Mouse (Mus musculus) intestine, embryonic 16.5 days (tissue): Measurements from ENCODE around the gene Phox2b. TPM values are rescaled to one million over a fixed set of nuclear protein-coding genes. Genes with fewer than 3 reads are reported as not detected.

Experiments
- ATAC-seq: fragments of 200-750 bp; cut with Nextera tagmentation; 2 replicates; pipeline ENCODE4 v1.8.0; 2017; ENCODE audit warnings: moderate TSS enrichment, moderate library complexity
- H3K27ac ChIP-seq: fragments of 300-500 bp; sonication (generic); 2 replicates; pipeline ENCODE4 v1.5.1; 2014; ENCODE audit warnings: mild to moderate bottlenecking, low read length
- H3K27me3 ChIP-seq: fragments of 300-500 bp; sonication (generic); replicated peaks from 2 replicates; pipeline ENCODE4 v1.6.1; 2014; ENCODE audit warnings: low read length, control low read depth, mixed read lengths; ENCODE audit not compliant: control insufficient read depth, insufficient read depth
- H3K36me3 ChIP-seq: fragments of 300-500 bp; sonication (generic); 2 replicates; pipeline ENCODE4 v1.6.1; 2014; ENCODE audit warnings: low read length, control low read depth; ENCODE audit not compliant: control insufficient read depth, insufficient read depth
- H3K4me1 ChIP-seq: fragments of 300-500 bp; sonication (generic); 2 replicates; pipeline ENCODE4 v1.6.1; 2014; ENCODE audit warnings: low read length, control low read depth, mixed read lengths; ENCODE audit not compliant: control insufficient read depth, insufficient read depth
- H3K4me2 ChIP-seq: fragments of 300-500 bp; sonication (generic); 2 replicates; pipeline ENCODE4 v1.6.1; 2014; ENCODE audit warnings: low read depth, low read length, control low read depth
- H3K4me3 ChIP-seq: fragments of 300-500 bp; sonication (generic); 2 replicates; pipeline ENCODE4 v1.5.1; 2014; ENCODE audit warnings: mild to moderate bottlenecking, low read length
- H3K9ac ChIP-seq: fragments of 300-500 bp; sonication (generic); 2 replicates; pipeline ENCODE4 v1.6.1; 2014; ENCODE audit warnings: low read depth, low read length
- H3K9me3 ChIP-seq: fragments of 300-500 bp; sonication (generic); 2 replicates; pipeline ENCODE4 v1.6.1; 2016; ENCODE audit warnings: low read length, control low read depth; ENCODE audit not compliant: control insufficient read depth
- WGBS: fragments of 180-500 bp; shearing (Covaris S2); extraction: QIAGEN DNeasy Blood & Tissue Kit; methylation state at CpG from one replicate; pipeline ENCODE4 v1.1.7; 2014; 5-methylcytosine and 5-hydroxymethylcytosine counted together
- polyA plus RNA-seq: library from polyadenylated mRNA; unstranded; fragments of >200 nt; fragmentation: Nextera tagmentation; extraction: Ambion mirVana; gene quantifications from 2 replicates; pipeline ENCODE4 v1.2.1, GENCODE M21; 2015

Phox2b gene
- polyA plus RNA-seq: 13.8 and 15.9 TPM in 2 replicates

DNA sequence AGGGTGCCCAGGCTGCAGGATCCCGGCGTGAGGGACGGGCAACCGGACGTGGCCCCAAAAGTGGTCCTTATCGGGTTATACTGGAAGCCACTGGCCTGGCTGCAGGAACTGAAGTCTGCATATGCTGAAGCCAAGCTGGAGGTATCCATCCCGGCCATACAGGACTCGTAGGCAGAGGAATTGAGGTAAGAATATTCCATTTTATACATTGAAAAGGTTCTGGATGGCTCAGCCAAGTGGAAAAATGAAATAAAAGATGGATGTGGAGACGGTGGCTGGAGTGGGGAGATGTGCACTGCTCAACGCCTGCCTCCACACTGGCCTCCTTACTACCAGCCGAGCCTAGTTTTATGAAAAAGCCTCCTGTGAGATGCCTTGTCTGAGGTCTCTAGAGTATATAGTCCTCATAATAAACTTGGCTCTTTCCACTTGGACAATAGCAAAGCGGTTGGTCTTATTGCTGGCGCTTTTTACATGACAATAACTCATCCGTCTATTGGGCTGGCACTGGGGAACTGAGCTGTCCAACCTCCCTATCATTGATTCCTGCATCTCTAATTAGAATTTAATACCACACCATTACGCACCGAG lies at the start of gene Phox2b:
Phox2b (minus strand) TSS at position 569 of the 591 bp plus-strand sequence.
- H3K27ac ChIP-seq: peak within 1 kb of the TSS; percentile 51; the same call in 1 of the 2 replicates
- WGBS: 2% methylated on average over 16 of the region's 16 CpGs
- H3K4me1 ChIP-seq: peaks cover 6% of the 10 kb centered on the region; the same call in 1 of the 2 replicates
- H3K9ac ChIP-seq: 0 out of 2 replicates have a peak within 1 kb of the TSS, but pooled peaks have one; percentile 0
- peaks cover 77% of the 10 kb centered on the region for H3K27me3 ChIP-seq
- no peaks in the 10 kb centered on the region for H3K9me3 ChIP-seq
- H3K4me2 ChIP-seq: no peak within 1 kb of the TSS
- ATAC-seq: no peak
- H3K4me3 ChIP-seq: peak within 1 kb of the TSS; percentile 4
- no peaks in the 10 kb centered on the region for H3K36me3 ChIP-seq

DNA sequence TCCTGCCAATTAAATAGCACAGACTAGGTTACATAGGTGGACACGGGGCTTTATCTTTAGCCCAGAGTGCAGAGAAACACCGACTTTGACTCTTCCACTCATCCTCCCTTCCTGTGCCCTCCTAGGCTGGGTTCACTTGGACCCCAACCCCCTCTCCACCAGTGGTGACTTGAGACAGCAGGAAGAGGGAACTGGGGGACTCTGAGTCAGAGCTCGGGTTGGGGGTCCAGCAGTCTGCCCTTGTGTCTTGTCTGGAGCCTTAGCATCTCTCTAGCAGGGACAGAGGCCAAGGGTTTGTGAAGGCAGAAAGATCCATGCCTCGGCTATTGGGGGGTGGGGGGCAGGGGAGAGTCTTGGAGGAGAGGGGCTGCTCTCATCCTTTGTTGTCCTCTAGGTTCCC lies 43.5 kb upstream of the Phox2b start:
- H3K27ac ChIP-seq: no peak overlapping the region
- 76% methylated on average over 4 of the region's 4 CpGs for WGBS
- no peak for ATAC-seq

DNA sequence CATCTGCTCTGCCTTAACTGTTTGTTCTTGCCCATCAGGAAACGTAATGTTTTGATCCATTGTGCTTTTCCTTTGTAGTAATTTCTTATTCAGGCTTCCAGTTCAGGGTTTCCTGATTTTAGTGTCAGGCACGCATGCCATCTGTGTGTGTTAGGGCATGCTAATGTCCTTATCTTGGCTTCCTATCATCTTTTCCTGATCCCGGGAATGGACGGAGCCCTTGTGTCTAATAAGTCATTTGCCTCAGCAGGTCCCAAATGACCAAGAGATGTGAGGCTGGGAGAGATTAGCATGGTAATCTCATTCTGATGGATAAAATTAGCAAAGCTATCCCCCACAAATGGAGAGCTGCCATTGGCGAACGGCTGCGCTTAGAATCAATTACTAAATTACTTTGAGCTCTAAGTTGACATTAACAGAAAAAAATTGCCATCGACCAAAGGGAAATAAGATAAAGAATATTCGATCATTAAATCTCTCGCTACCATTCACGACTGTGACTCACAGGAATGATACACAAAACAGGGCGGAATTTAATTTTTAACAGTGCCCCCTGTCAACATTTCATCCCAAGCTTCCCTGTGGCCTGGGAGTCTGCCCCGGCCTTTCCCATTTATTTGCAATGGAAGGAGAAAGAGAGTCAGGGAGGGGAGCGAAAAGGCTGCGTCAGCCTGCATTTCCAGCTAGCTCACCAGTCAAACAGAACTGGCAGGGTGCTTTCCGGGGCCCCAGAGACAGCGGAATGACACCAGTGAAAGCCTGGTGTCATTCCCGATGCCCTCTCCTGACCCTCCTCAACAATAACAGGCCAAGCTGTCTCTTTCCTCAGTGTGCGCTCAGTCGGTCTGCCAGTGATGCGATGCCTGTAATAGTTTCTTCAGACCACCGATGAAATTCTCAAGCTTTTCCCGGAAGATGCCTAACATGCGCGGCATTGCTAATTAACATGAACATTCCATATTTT lies 40.2 kb upstream of the Phox2b start:
- H3K36me3 ChIP-seq: no peaks in the 10 kb centered on the region
- no peak overlapping the region for H3K9ac ChIP-seq
- no peaks in the 10 kb centered on the region for H3K27me3 ChIP-seq
- no peaks in the 10 kb centered on the region for H3K9me3 ChIP-seq
- H3K4me1 ChIP-seq: no peaks in the 10 kb centered on the region
- H3K27ac ChIP-seq: no peak overlapping the region
- no peak for ATAC-seq
- no peak overlapping the region for H3K4me3 ChIP-seq
- WGBS: 57% methylated on average over 25 of the region's 25 CpGs
- no peak overlapping the region for H3K4me2 ChIP-seq

More for the DNA sequence above, 43.5 kb upstream of the Phox2b start:
- Histone ChIP-seq H3K4me3 (no peak overlapping the region), H3K4me1 (no peaks in the 10 kb centered on the region), H3K4me2 (no peak overlapping the region), H3K9me3 (no peaks in the 10 kb centered on the region), H3K27me3 (no peaks in the 10 kb centered on the region), H3K36me3 (no peaks in the 10 kb centered on the region), H3K9ac (no peak overlapping the region)

DNA sequence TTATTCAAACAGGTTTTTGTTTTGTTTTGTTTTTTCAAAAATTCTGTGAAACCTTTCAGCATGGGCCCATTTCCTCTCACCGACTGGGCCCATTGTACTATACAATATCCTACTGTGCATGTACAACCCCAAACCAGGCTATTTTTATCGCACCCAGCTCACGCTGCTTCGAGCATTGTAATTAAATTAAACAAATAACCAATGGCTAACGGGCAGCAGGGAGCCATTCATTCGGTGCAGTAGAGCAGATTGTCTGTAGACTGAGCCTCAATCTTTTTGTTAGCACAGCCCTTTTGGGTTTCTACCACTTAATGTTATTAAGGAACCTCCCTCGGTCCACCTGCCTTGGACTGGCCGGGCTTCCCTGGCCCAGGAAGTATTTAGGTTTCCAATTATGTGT lies 39.5 kb upstream of the Phox2b start:
- 68% methylated on average over 8 of the region's 8 CpGs for WGBS
- H3K27ac ChIP-seq: no peak overlapping the region
- no peak overlapping the region for H3K4me2 ChIP-seq

DNA sequence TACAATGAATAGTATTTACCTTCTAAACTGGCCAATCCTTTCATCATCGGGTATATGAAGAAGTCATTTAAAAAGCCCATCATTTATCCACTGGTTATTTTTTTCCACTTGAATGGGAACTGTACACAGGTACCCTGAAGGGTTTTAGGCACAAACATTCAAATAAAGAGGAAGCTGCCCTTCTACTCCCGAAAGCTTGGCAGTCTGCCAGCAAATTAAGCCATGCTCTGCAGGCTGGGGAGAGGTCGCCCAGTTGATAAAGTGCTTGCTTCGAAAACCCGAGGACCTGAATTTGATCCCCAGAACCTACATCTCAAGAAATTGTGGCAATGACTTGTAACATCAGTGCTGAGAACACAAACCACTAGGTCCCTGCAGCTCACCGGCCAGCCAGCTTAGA lies 35.6 kb upstream of the Phox2b start:
- Histone ChIP-seq H3K9me3 (no peaks in the 10 kb centered on the region), H3K27ac (no peak overlapping the region), H3K27me3 (no peaks in the 10 kb centered on the region), H3K4me2 (no peak overlapping the region), H3K4me1 (no peaks in the 10 kb centered on the region), H3K4me3 (no peak overlapping the region), H3K36me3 (no peaks in the 10 kb centered on the region), H3K9ac (no peak overlapping the region)
- no peak for ATAC-seq
- 38% methylated on average over 6 of the region's 6 CpGs for WGBS

More for the DNA sequence above, 39.5 kb upstream of the Phox2b start:
- Histone ChIP-seq H3K9me3 (no peaks in the 10 kb centered on the region), H3K9ac (no peak overlapping the region), H3K27me3 (no peaks in the 10 kb centered on the region), H3K4me1 (no peaks in the 10 kb centered on the region), H3K36me3 (no peaks in the 10 kb centered on the region), H3K4me3 (no peak overlapping the region)
- ATAC-seq: no peak

DNA sequence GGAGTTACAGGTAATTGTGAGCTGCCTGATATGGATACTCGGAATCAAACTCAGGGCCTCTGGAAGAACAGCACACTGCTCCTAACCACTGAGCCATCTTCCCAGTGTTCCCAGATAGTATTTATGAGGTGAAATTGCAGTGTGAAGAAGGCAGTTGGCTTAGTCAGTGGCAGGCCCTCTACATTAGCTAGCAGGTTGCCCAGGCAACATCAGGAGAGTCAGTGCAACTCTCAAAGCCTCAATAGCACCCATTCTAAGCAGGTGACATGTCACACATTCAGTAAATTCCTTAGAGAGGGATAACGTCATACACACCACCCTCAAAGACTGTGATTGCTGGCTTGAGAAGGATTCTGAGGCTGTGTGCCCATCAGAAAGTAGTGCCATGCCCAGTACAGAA lies 32.6 kb upstream of the Phox2b start:
- no peaks in the 10 kb centered on the region for H3K9me3 ChIP-seq
- H3K27me3 ChIP-seq: no peaks in the 10 kb centered on the region
- H3K4me2 ChIP-seq: no peak overlapping the region
- no peaks in the 10 kb centered on the region for H3K36me3 ChIP-seq
- no peak overlapping the region for H3K4me3 ChIP-seq
- H3K9ac ChIP-seq: no peak overlapping the region
- H3K4me1 ChIP-seq: no peaks in the 10 kb centered on the region
- H3K27ac ChIP-seq: no peak overlapping the region
- ATAC-seq: no peak
- 72% methylated on average over 2 of the region's 2 CpGs for WGBS

DNA sequence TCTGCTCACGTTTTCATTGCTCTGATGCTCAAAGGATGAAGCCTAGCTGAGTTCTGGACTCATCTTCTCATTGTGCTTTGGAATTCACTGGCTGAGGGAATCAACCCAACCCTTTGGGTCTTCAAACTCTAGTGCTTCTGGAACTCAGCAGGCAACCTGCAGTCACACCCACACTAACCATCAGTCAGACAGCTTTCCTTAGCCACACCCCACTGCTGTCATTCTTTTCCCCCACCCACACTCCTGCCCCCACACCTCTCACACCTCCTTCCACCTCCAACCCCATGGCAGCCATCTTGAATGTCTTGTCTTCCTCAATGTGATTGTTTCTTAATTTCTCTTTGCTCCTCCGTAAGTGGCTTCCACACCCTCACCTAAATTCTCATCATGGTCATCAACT lies 7.2 kb upstream of the Phox2b start:
- 80% methylated on average over 2 of the region's 2 CpGs for WGBS
- no peak overlapping the region for H3K27ac ChIP-seq
- no peaks in the 10 kb centered on the region for H3K9me3 ChIP-seq
- H3K27me3 ChIP-seq: peaks cover 33% of the 10 kb centered on the region
- H3K4me1 ChIP-seq: no peaks in the 10 kb centered on the region
- no peak overlapping the region for H3K4me2 ChIP-seq
- no peak overlapping the region for H3K4me3 ChIP-seq
- no peak overlapping the region for H3K9ac ChIP-seq
- H3K36me3 ChIP-seq: no peaks in the 10 kb centered on the region
- no peak for ATAC-seq

DNA sequence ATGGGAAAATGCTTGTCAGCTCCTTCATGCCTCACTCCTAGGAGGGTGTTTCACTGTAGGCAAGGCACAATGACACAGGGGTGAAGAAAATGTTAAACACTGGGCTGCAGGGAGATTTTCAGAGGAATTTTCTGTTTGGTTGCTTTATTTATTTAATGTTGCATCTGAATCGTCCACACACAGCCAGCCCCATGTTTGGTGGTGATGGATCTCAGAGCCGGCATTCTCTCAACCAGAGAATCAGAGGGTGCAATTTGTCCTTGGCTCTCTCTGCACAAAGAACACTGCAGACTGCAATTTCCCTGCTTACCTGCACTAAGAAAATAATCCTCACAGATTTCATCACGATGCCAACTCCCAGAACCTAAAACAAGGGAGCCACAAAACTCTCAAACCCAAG lies 3.9 kb upstream of the Phox2b start:
- Histone ChIP-seq H3K27ac (no peak overlapping the region), H3K4me2 (no peak overlapping the region), H3K4me3 (no peak overlapping the region), H3K36me3 (no peaks in the 10 kb centered on the region), H3K27me3 (peaks cover 56% of the 10 kb centered on the region), H3K9me3 (no peaks in the 10 kb centered on the region), H3K9ac (no peak overlapping the region), H3K4me1 (no peaks in the 10 kb centered on the region)
- no peak for ATAC-seq
- 4% methylated on average over 3 of the region's 3 CpGs for WGBS

DNA sequence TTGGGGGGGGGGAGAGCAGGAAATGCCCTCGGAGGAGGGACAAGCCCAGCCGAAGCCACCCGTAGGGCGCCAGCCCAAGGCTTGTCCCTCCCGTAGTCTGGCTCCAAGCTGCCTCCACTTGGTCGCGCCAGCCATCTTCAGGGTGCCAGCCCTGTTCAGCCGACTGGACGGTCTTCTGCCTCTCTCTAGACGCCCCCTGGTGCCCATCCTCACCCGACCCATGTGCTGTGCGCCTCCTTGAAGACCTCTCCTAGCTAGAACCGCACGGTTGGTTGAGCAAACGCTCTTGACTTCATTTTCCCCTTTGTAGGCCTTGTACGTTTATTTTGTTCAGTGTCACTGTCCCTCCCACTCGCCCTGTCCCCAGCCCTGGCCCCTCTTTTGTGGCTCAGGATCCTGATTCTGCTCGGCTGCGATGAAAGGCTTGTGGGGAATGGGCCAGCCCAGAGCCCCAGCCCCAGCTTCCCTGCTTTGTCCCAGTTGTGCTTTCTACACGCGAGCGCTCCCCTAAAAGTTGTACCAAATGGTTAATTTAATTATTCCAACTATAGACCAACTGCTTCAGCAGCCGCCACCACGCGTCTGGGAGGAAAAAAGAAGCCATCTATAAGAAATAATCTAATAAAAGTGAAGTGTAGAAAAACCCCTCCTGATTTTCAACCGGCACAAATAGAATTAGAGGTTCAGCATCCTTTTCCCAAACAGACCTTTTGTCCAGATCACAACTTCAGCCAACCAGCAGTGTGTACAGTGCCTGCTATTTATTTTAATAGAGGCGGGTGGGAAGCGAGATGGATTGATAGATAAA lies 2.9 kb upstream of the Phox2b start:
- Histone ChIP-seq H3K4me3 (no peak overlapping the region), H3K9ac (no peak overlapping the region), H3K27me3 (peaks cover 66% of the 10 kb centered on the region), H3K27ac (peak overlapping the region; percentile 21), H3K4me2 (no peak overlapping the region), H3K4me1 (no peaks in the 10 kb centered on the region), H3K9me3 (no peaks in the 10 kb centered on the region), H3K36me3 (no peaks in the 10 kb centered on the region)
- ATAC-seq: peak; percentile 24; the same call in 1 of the 2 replicates
- 4% methylated on average over 28 of the region's 28 CpGs for WGBS
